Mouse (Mus musculus): Measurements from ENCODE around the gene Map2k6. TPM values are rescaled to one million over a fixed set of nuclear protein-coding genes. Genes with fewer than 3 reads are reported as not detected.

The Map2k6 gene
- polyA plus RNA-seq, 1 experiment from 2014 or later: 7.1 TPM

DNA sequence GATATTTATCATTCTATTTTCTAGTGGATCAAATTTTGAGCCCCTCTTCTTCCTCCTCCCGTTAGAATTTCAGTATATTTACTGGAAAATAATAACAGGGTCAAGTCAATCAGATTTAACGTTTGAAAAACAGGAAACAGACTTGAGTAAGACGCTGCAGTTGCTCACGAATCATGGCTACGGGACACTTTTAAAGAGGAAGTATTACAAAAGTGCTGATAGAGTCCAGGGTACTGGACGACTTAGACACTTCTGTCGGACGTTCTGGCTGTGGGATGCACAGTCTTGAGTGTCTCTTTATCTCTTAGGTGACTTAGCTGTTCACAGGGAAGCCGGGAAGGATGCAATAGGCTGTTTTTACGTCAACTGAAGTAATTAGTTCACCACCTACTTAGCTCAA lies 139.3 kb downstream of the Map2k6 start:
- ATAC-seq: no peak
- Histone ChIP-seq H3K27ac (no peak overlapping the region), H3K4me2 (peak overlapping the region; percentile 60), H3K36me3 (no peaks in the 10 kb centered on the region), H3K9ac (no peak overlapping the region), H3K4me3 (no peak overlapping the region), H3K9me3 (replicated peaks) (peaks cover 5% of the 10 kb centered on the region; the same call in 1 of the 2 replicates), H3K27me3 (replicated peaks) (no peaks in the 10 kb centered on the region), H3K4me1 (no peaks in the 10 kb centered on the region)
- 16% methylated on average over 10 of the region's 10 CpGs for WGBS (ENCODE audit: insufficient replicate concordance)

DNA sequence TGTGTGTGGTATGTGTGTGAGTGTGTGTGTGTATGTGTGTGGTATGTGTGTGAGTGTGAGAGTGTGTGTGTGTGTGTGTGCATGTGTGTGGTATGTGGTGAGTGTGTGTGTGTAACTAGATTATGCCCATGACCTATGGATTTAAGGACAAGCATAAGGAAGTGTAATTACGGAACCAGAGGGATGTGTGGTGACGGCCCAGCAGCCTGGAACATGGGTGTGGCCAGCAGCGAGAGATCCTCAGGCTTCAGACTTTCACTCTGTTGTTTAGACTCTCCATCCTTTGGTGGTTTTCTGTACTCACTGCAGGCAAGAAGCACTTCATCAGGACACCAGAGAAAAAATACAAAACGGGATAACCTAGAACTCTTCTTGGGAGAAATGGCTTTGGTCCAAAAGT lies 143.0 kb downstream of the Map2k6 start:
- no peaks in the 10 kb centered on the region for H3K36me3 ChIP-seq
- 77% methylated on average over 4 of the region's 4 CpGs for WGBS (ENCODE audit: insufficient replicate concordance)
- ATAC-seq: no peak

GRCm38 (mm10) chr11:110544419-110545210 lies 145.7 kb downstream of the Map2k6 start:
- H3K9me3 ChIP-seq (replicated peaks): peaks cover 5% of the 10 kb centered on the region; the same call in 1 of the 2 replicates

More for the DNA sequence above, 143.0 kb downstream of the Map2k6 start:
- Histone ChIP-seq H3K4me3 (no peak overlapping the region), H3K27me3 (replicated peaks) (no peaks in the 10 kb centered on the region), H3K27ac (no peak overlapping the region), H3K4me2 (no peak overlapping the region), H3K4me1 (no peaks in the 10 kb centered on the region), H3K9ac (no peak overlapping the region), H3K9me3 (replicated peaks) (peaks cover 5% of the 10 kb centered on the region; the same call in 1 of the 2 replicates)

DNA sequence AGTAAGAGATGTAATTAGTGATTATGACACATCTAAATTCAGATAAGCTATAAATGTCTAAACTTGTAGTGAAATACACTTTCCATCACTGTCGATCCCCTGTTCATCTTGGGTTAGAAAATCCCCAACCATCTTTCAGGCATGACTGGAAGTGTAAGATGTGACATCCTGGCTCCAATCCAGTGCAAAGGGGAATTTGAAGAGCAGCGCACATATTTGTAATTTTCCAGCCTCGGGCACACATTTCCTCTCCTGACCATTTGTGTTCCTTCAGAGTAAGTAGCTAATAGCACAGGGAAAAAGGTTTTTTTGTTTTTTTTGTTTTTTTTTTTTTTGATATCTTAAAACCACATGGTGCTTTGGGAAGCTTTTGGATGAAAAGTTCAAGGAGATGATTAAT lies 146.5 kb downstream of the Map2k6 start:
- WGBS (ENCODE audit: insufficient replicate concordance): 69% methylated on average over 3 of the region's 3 CpGs

More at GRCm38 (mm10) chr11:110544419-110545210, 145.7 kb downstream of the Map2k6 start:
- Histone ChIP-seq H3K27ac (no peak overlapping the region), H3K27me3 (replicated peaks) (no peaks in the 10 kb centered on the region), H3K4me1 (no peaks in the 10 kb centered on the region), H3K36me3 (no peaks in the 10 kb centered on the region), H3K9ac (no peak overlapping the region), H3K4me3 (no peak overlapping the region), H3K4me2 (no peak overlapping the region)
- no peak for ATAC-seq
- WGBS (ENCODE audit: insufficient replicate concordance): 70% methylated on average over 11 of the region's 11 CpGs

DNA sequence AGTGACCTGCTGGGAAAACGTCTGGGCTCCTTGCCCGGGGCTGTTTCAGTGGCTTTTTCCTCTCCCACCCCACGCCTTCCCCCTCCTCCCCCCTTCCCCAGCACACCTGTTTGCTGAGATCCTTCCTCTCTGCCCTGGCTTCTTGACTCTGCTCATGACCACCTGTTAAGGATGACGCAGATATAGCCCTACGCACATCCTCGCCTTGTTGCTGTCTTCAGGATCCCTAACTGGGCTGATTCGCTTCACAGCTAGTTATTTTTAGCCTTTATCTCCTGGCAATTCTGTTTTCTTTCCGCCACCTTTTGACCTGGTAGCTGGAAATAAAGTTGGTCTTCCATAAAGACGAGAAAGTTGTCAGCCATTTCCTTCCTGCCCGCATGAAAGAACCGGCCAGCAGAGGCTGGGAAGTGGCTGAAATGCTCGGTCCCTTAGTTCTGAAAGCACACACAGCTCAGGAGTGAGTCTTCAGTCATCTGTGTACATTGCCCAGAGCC lies 152.6 kb downstream of the Map2k6 start:
- Histone ChIP-seq H3K27ac (no peak overlapping the region), H3K4me1 (no peaks in the 10 kb centered on the region), H3K9ac (no peak overlapping the region), H3K4me2 (no peak overlapping the region), H3K4me3 (no peak overlapping the region), H3K9me3 (replicated peaks) (no peaks in the 10 kb centered on the region), H3K36me3 (no peaks in the 10 kb centered on the region), H3K27me3 (replicated peaks) (no peaks in the 10 kb centered on the region)
- 28% methylated on average over 12 of the region's 12 CpGs for WGBS (ENCODE audit: insufficient replicate concordance)
- no peak for ATAC-seq

More for the DNA sequence above, 146.5 kb downstream of the Map2k6 start:
- no peak overlapping the region for H3K9ac ChIP-seq
- H3K4me1 ChIP-seq: no peaks in the 10 kb centered on the region
- H3K27ac ChIP-seq: no peak overlapping the region
- H3K27me3 ChIP-seq (replicated peaks): no peaks in the 10 kb centered on the region
- ATAC-seq: no peak
- no peaks in the 10 kb centered on the region for H3K36me3 ChIP-seq
- no peak overlapping the region for H3K4me3 ChIP-seq
- H3K4me2 ChIP-seq: no peak overlapping the region
- H3K9me3 ChIP-seq (replicated peaks): peaks cover 2% of the 10 kb centered on the region; the same call in 1 of the 2 replicates

DNA sequence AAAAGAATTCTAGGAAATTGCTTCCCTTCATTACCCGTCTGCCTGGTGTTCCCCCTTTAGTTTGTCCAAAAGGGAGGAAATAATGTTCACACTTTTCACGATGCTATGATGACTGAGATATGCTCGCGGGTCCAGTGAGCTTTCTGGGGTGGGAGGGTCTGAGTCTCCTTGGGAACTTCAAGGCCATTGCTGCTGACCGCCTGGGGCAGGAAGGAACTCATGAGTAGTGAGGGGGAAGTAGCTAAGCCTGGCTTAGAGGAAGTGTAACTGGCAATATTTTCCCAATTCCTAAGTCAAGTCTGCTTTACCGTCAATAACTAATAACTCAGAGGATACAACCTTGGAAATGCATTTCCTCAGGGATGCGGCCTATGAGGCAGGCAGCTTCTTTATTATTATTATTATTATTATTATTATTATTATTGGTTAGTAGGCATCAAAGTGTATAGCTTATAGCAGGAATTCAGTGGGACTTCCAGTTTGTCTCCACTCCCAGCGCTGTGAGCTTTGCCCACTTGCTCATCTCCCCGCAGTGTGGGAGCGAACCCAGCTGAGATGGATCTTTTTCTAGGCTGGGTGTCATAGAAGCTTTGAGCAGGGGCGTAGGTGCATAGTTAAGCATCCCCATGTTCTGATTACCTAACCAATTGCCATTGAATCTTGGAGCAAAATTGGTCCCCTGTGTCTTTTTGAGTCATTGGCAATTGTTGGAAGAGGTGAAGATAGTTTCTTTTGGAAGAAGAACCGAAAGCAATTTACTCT lies 163.6 kb downstream of the Map2k6 start:
- WGBS (ENCODE audit: insufficient replicate concordance): 49% methylated on average over 12 of the region's 12 CpGs
- no peak overlapping the region for H3K27ac ChIP-seq

GRCm38 (mm10) chr11:110563272-110563671 lies 164.3 kb downstream of the Map2k6 start:
- Histone ChIP-seq H3K4me1 (0 out of 2 replicates have a peak, but pooled peaks cover 2% of the 10 kb centered on the region), H3K9ac (no peak overlapping the region), H3K27ac (no peak overlapping the region), H3K4me3 (no peak overlapping the region), H3K9me3 (replicated peaks) (no peaks in the 10 kb centered on the region), H3K36me3 (no peaks in the 10 kb centered on the region), H3K4me2 (peak overlapping the region; percentile 22; the same call in 1 of the 2 replicates), H3K27me3 (replicated peaks) (no peaks in the 10 kb centered on the region)
- no peak for ATAC-seq
- WGBS (ENCODE audit: insufficient replicate concordance): 14% methylated on average over 12 of the region's 12 CpGs

More for the DNA sequence above, 163.6 kb downstream of the Map2k6 start:
- no peaks in the 10 kb centered on the region for H3K36me3 ChIP-seq
- no peak overlapping the region for H3K4me3 ChIP-seq
- ATAC-seq: no peak
- no peaks in the 10 kb centered on the region for H3K9me3 ChIP-seq (replicated peaks)
- no peaks in the 10 kb centered on the region for H3K27me3 ChIP-seq (replicated peaks)
- H3K9ac ChIP-seq: no peak overlapping the region
- no peak overlapping the region for H3K4me2 ChIP-seq
- 0 out of 2 replicates have a peak, but pooled peaks cover 2% of the 10 kb centered on the region for H3K4me1 ChIP-seq

GRCm38 (mm10) chr11:110563801-110564200 lies 164.9 kb downstream of the Map2k6 start:
- Histone ChIP-seq H3K9ac (no peak overlapping the region), H3K4me2 (no peak overlapping the region), H3K4me1 (0 out of 2 replicates have a peak, but pooled peaks cover 2% of the 10 kb centered on the region), H3K36me3 (no peaks in the 10 kb centered on the region), H3K4me3 (no peak overlapping the region), H3K9me3 (replicated peaks) (no peaks in the 10 kb centered on the region), H3K27ac (no peak overlapping the region), H3K27me3 (replicated peaks) (no peaks in the 10 kb centered on the region)
- ATAC-seq: no peak
- WGBS (ENCODE audit: insufficient replicate concordance): 46% methylated on average over 10 of the region's 10 CpGs

- no peak overlapping the region for H3K9ac ChIP-seq
- H3K9me3 ChIP-seq (replicated peaks): no peaks in the 10 kb centered on the region
- H3K27ac ChIP-seq: no peak overlapping the region
- H3K4me1 ChIP-seq: 0 out of 2 replicates have a peak, but pooled peaks cover 2% of the 10 kb centered on the region
- whole genome bisulfite sequencing (ENCODE audit: insufficient replicate concordance): 58% methylated on average over 7 of the region's 7 CpGs
- ATAC-seq: no peak
- H3K4me3 ChIP-seq: no peak overlapping the region
- H3K4me2 ChIP-seq: no peak overlapping the region
- no peaks in the 10 kb centered on the region for H3K36me3 ChIP-seq
- H3K27me3 ChIP-seq (replicated peaks): no peaks in the 10 kb centered on the region
These were observed 167.4 kb downstream of the Map2k6 start for GRCm38 (mm10) chr11:110566307-110566706.

- no peak overlapping the region for H3K9ac ChIP-seq
- no peak overlapping the region for H3K4me2 ChIP-seq
- no peak for ATAC-seq
- no peaks in the 10 kb centered on the region for H3K36me3 ChIP-seq
- no peak overlapping the region for H3K27ac ChIP-seq
- no peaks in the 10 kb centered on the region for H3K9me3 ChIP-seq (replicated peaks)
- H3K4me1 ChIP-seq: no peaks in the 10 kb centered on the region
- H3K27me3 ChIP-seq (replicated peaks): no peaks in the 10 kb centered on the region
- no peak overlapping the region for H3K4me3 ChIP-seq
- 51% methylated on average over 10 of the region's 10 CpGs for WGBS (ENCODE audit: insufficient replicate concordance)
These were observed 173.6 kb downstream of the Map2k6 start for GRCm38 (mm10) chr11:110572548-110572947.
